ENCODE assay signal across 8 mouse cellular contexts in the genomic region with DNA sequence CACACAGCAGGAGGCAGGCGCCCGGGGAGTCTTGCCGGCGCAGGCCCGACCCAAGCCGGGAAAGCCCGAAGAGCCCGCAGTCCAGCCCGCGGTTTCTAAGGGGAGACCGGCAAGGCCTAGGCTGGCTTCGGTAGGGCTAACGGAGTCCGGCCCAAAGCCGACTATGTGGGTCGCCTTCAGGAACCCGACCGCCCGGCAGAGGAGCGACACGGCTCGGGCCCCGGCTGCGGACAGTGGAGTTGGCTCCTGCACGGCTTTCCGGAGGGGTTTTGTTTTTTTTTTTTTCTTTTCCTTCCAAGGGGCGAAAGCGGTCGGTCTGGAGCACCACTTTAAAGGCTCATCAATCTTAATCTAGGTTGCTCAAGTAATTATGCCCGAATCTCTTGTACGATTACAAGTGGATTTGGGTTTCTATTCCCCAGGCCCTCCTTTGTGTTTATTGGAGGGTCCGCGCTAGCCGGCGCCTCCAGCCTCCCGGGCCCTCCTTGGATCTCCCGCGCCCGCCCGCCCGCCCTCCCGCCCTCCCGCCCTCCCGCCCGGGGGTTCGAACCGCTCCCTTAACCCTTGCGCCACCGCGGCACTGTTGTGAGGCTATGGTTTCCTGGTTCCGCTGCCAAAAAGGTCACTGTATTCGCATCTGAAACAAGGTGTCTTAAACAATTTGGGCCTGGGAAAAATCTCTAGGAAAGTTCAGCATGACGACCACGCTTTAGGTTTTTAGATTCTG. TPM values are rescaled to one million over a fixed set of nuclear protein-coding genes. Genes with fewer than 3 reads are reported as not detected.
DNase-seq lines count a peak whose midpoint lies in the region; ATAC-seq and TF ChIP-seq lines count a peak whose summit lies in the region.

No protein-coding gene starts in this region.

- peak; percentile 48 for DNase-seq in R1 (ENCODE audit: low read depth, low spot score)
- DNase-seq in cerebellum, adult 11 months, result peak; percentile 66
- peak; percentile 57 to 68 for DNase-seq in heart, postnatal 36 days
- DNase-seq in limb, embryonic 10.5 days (ENCODE audit: low spot score), result peak; percentile 83
- DNase-seq in mesoderm, embryonic 11.5 days (ENCODE audit: low read depth, low spot score), result peak; percentile 60
- no peak for DNase-seq in thymus, postnatal 10 days (ENCODE audit: low spot score in 2 of 2)

- H3K27me3 ChIP-seq in forebrain, embryonic 15.5 days, result peaks cover 45% of the 10 kb centered on the region
- peaks cover 7% of the 10 kb centered on the region; the same call in 1 of the 2 replicates for H3K27me3 ChIP-seq in limb, embryonic 10.5 days (ENCODE audit: low read depth, poor library complexity, severe bottlenecking)
- H3K27me3 ChIP-seq in testis, adult 2 months (ENCODE audit: control insufficient read depth, insufficient read depth, low read length), result no peaks in the 10 kb centered on the region

- H3K4me1 ChIP-seq in forebrain, embryonic 15.5 days, result peaks cover 26% of the 10 kb centered on the region
- peaks cover 24% of the 10 kb centered on the region for H3K4me1 ChIP-seq in limb, embryonic 10.5 days
- H3K4me1 ChIP-seq in testis, adult 2 months (ENCODE audit: control insufficient read depth, insufficient read depth, low read length), result no peaks in the 10 kb centered on the region; the same call in none of the 2 replicates

- H3K36me3 ChIP-seq in forebrain, embryonic 15.5 days, result no peaks in the 10 kb centered on the region
- no peaks in the 10 kb centered on the region for H3K36me3 ChIP-seq in limb, embryonic 10.5 days
- no peaks in the 10 kb centered on the region for H3K36me3 ChIP-seq in testis, adult 2 months (ENCODE audit: control insufficient read depth, insufficient read depth, low read length)

- no peak overlapping the region for H3K27ac ChIP-seq in forebrain, embryonic 15.5 days (replicated peaks)
- peak overlapping the region; percentile 96 for H3K27ac ChIP-seq in limb, embryonic 10.5 days
- H3K27ac ChIP-seq in testis, adult 2 months (ENCODE audit: control insufficient read depth, insufficient read depth, low read depth, low read length), result no peak overlapping the region

- no peaks in the 10 kb centered on the region for H3K9me3 ChIP-seq in forebrain, embryonic 15.5 days
- no peaks in the 10 kb centered on the region for H3K9me3 ChIP-seq in limb, embryonic 10.5 days (replicated peaks)

- peak overlapping the region; percentile 46 for H3K4me2 ChIP-seq in forebrain, embryonic 15.5 days (replicated peaks)

- peak overlapping the region; percentile 48 for H3K9ac ChIP-seq in forebrain, embryonic 15.5 days (replicated peaks)

- TF ChIP-seq CTCF in testis, adult 2 months (IDR thresholded peaks at IDR 0.05; ENCODE audit: control insufficient read depth, insufficient read depth, insufficient replicate concordance, low read depth, low read length), result no peak

- no peak for TF ChIP-seq POLR2A in testis, adult 2 months (IDR thresholded peaks at IDR 0.05; ENCODE audit: control insufficient read depth, low read depth, low read length)

- 1% methylated on average over 54 of the region's 54 CpGs for WGBS in forebrain, embryonic 15.5 days
- under 1% methylated on average over 54 of the region's 54 CpGs for WGBS in limb, embryonic 10.5 days

- intact Hi-C loops in heart, postnatal 36 days (cut with DNase I), result no loop called here

- H3K4me3 ChIP-seq in forebrain, embryonic 15.5 days, result peak overlapping the region; percentile 32
- peak overlapping the region; percentile 67 for H3K4me3 ChIP-seq in limb, embryonic 10.5 days
- H3K4me3 ChIP-seq in testis, adult 2 months (ENCODE audit: control insufficient read depth, low read depth, low read length), result peak overlapping the region; percentile 81

- ATAC-seq in forebrain, embryonic 15.5 days (replicated peaks), result peak; percentile 61; the same call in 1 of the 2 replicates

RNA-seq across cellular contexts. Expression of a gene that starts 5.3 kb away (rescaled TPM):
- polyA plus RNA-seq in forebrain, embryonic 15.5 days (2015; fragmentation: Nextera tagmentation; extraction: Ambion mirVana), result 16.8 and 17.8 TPM in 2 replicates
- total RNA-seq in heart, postnatal 36 days (2021), result under 1 TPM in 1 of 2 experiments, not detected in 1; 0.11 TPM
- polyA plus RNA-seq in limb, embryonic 10.5 days (2016; fragmentation: Nextera tagmentation; extraction: Ambion mirVana), result 34.9 and 67.2 TPM in 2 replicates
- not detected in 2 replicates for polyA plus RNA-seq in testis, adult 2 months (2012; rRNA removed)

Comparison
In these comparisons a context has a peak if more than half of its experiments do, and no peak if none do; other contexts are left out.
1. DNase-seq: peak in R1 (single experiment), cerebellum, adult 11 months (single experiment), heart, postnatal 36 days (2 of 2), limb, embryonic 10.5 days (single experiment) and mesoderm, embryonic 11.5 days (single experiment); none in thymus, postnatal 10 days (0 of 2).
2. RNA of a gene that starts 5.3 kb away (polyA plus RNA-seq): 34.9 to 67.2 TPM in limb, embryonic 10.5 days and 16.8 to 17.8 TPM in forebrain, embryonic 15.5 days; not detected in testis, adult 2 months; every median in the first group is over 10 times any median in the second.
3. Peak in every context shown above with its lines, with median percentiles within 50 percentile points of each other: H3K4me3 ChIP-seq.